Mouse (Mus musculus) stomach, postnatal 0 days (tissue): Measurements from ENCODE around the gene Dusp10. TPM values are rescaled to one million over a fixed set of nuclear protein-coding genes. Genes with fewer than 3 reads are reported as not detected.

Experiments
- ATAC-seq: fragments of 200-750 bp; cut with Nextera tagmentation; 2 replicates; pipeline ENCODE4 v1.8.0; 2017; ENCODE audit not compliant: low FRiP score, low TSS enrichment
- DNase-seq: peaks from one replicate; pipeline ENCODE4 v3.0.0-alpha.2; 2016; ENCODE audit warnings: low spot score
- H3K27ac ChIP-seq: fragments of 300-500 bp; sonication (generic); replicated peaks from 2 replicates; pipeline ENCODE4 v1.5.1; 2014; ENCODE audit warnings: mild to moderate bottlenecking, control low read depth
- H3K27me3 ChIP-seq: fragments of 300-500 bp; sonication (generic); 2 replicates; pipeline ENCODE4 v1.6.1; 2014; ENCODE audit warnings: low read length; ENCODE audit not compliant: control insufficient read depth, insufficient read depth
- H3K36me3 ChIP-seq: fragments of 300-500 bp; sonication (generic); 2 replicates; pipeline ENCODE4 v1.6.1; 2014; ENCODE audit warnings: low read length, mixed read lengths; ENCODE audit not compliant: control insufficient read depth, insufficient read depth
- H3K4me1 ChIP-seq: fragments of 300-500 bp; sonication (generic); replicated peaks from 2 replicates; pipeline ENCODE4 v1.6.1; 2014; ENCODE audit warnings: antibody characterized with exemption; ENCODE audit not compliant: control insufficient read depth, insufficient read depth
- H3K4me2 ChIP-seq: fragments of 300-500 bp; sonication (generic); replicated peaks from 2 replicates; pipeline ENCODE4 v1.6.1; 2014; ENCODE audit warnings: low read depth, mild to moderate bottlenecking, control low read depth, moderate library complexity
- H3K4me3 ChIP-seq: fragments of 300-500 bp; sonication (generic); 2 replicates; pipeline ENCODE4 v1.5.1; 2014; ENCODE audit warnings: low read depth, low read length, control low read depth
- H3K9ac ChIP-seq: fragments of 300-500 bp; sonication (generic); 2 replicates; pipeline ENCODE4 v1.6.1; 2014; ENCODE audit warnings: mild to moderate bottlenecking, low read length, control low read depth, mixed read lengths
- H3K9me3 ChIP-seq: fragments of 300-500 bp; sonication (generic); 2 replicates; pipeline ENCODE4 v1.6.1; 2016; ENCODE audit warnings: low read length; ENCODE audit not compliant: control insufficient read depth
- CTCF ChIP-seq: IDR thresholded peaks from 2 replicates; pipeline ENCODE4 v1.5.1; 2016; ENCODE audit warnings: antibody characterized with exemption, low read depth, mild to moderate bottlenecking, moderate library complexity
- EP300 ChIP-seq: optimal IDR thresholded peaks from 2 replicates; pipeline ENCODE3; 2016; ENCODE audit warnings: antibody characterized with exemption
- WGBS: fragments of 180-500 bp; shearing (Covaris S2); extraction: QIAGEN DNeasy Blood & Tissue Kit; methylation state at CpG from one replicate; pipeline ENCODE4 v1.1.7; 2014; 5-methylcytosine and 5-hydroxymethylcytosine counted together
- polyA plus RNA-seq: library from polyadenylated mRNA; unstranded; fragments of >200 nt; fragmentation: Nextera tagmentation; extraction: Ambion mirVana; gene quantifications from 2 replicates; pipeline ENCODE4 v1.2.1, GENCODE M21; 2015

The Dusp10 gene
- polyA plus RNA-seq, 1 experiment from 2014 or later, result 4.2 TPM

GRCm38 (mm10) chr1:184053711-184054110, 40.6 kb downstream of the Dusp10 start:
- no peaks in the 10 kb centered on the region for H3K27me3 ChIP-seq
- H3K4me3 ChIP-seq, result no peak overlapping the region
- TF ChIP-seq EP300 (no peak), CTCF (no peak)
- no peak for ATAC-seq
- no peaks in the 10 kb centered on the region; the same call in 1 of the 2 replicates for H3K4me1 ChIP-seq
- H3K9me3 ChIP-seq, result no peaks in the 10 kb centered on the region
- H3K4me2 ChIP-seq, result no peak overlapping the region
- no peak for DNase-seq
- H3K27ac ChIP-seq, result no peak overlapping the region
- H3K36me3 ChIP-seq, result no peaks in the 10 kb centered on the region
- H3K9ac ChIP-seq, result no peak overlapping the region
- 78% methylated on average over 4 of the region's 4 CpGs for WGBS

- Histone ChIP-seq H3K27me3 (no peaks in the 10 kb centered on the region), H3K9me3 (no peaks in the 10 kb centered on the region), H3K4me2 (no peak overlapping the region), H3K4me3 (no peak overlapping the region), H3K4me1 (no peaks in the 10 kb centered on the region; the same call in 1 of the 2 replicates), H3K27ac (no peak overlapping the region), H3K36me3 (no peaks in the 10 kb centered on the region), H3K9ac (no peak overlapping the region)
- DNase-seq (no peak), ATAC-seq (no peak)
- 78% methylated on average over 2 of the region's 2 CpGs for WGBS
- TF ChIP-seq EP300 (no peak), CTCF (no peak)
These were observed 41.1 kb downstream of the Dusp10 start for GRCm38 (mm10) chr1:184054176-184054575.

GRCm38 (mm10) chr1:184058206-184058605, 45.1 kb downstream of the Dusp10 start:
- WGBS, result 56% methylated on average over 8 of the region's 8 CpGs
- no peak for ATAC-seq

GRCm38 (mm10) chr1:184059814-184060213, 46.7 kb downstream of the Dusp10 start:
- no peaks in the 10 kb centered on the region for H3K9me3 ChIP-seq
- DNase-seq (no peak), ATAC-seq (no peak)
- H3K4me1 ChIP-seq, result peaks cover 6% of the 10 kb centered on the region; the same call in 1 of the 2 replicates
- peak overlapping the region; percentile 78 for H3K27ac ChIP-seq
- no peak overlapping the region for H3K9ac ChIP-seq
- TF ChIP-seq EP300, result no peak
- no peak for TF ChIP-seq CTCF
- no peak overlapping the region for H3K4me3 ChIP-seq
- H3K36me3 ChIP-seq, result no peaks in the 10 kb centered on the region
- no peak overlapping the region for H3K4me2 ChIP-seq
- 62% methylated on average over 3 of the region's 3 CpGs for WGBS
- no peaks in the 10 kb centered on the region for H3K27me3 ChIP-seq

More at GRCm38 (mm10) chr1:184058206-184058605, 45.1 kb downstream of the Dusp10 start:
- TF ChIP-seq CTCF (no peak), EP300 (no peak)
- Histone ChIP-seq H3K4me1 (peaks cover 6% of the 10 kb centered on the region), H3K36me3 (no peaks in the 10 kb centered on the region), H3K27me3 (no peaks in the 10 kb centered on the region), H3K4me3 (no peak overlapping the region), H3K9me3 (no peaks in the 10 kb centered on the region), H3K4me2 (no peak overlapping the region), H3K27ac (peak overlapping the region; percentile 13; the same call in 1 of the 2 replicates), H3K9ac (no peak overlapping the region)
- DNase-seq, result no peak

GRCm38 (mm10) chr1:184060381-184060780, 47.3 kb downstream of the Dusp10 start:
- DNase-seq (peak; percentile 53), ATAC-seq (peak; percentile 87)
- H3K9me3 ChIP-seq, result no peaks in the 10 kb centered on the region
- H3K36me3 ChIP-seq, result no peaks in the 10 kb centered on the region
- no peaks in the 10 kb centered on the region for H3K27me3 ChIP-seq
- H3K27ac ChIP-seq, result peak overlapping the region; percentile 78
- H3K4me2 ChIP-seq, result no peak overlapping the region
- no peak overlapping the region for H3K4me3 ChIP-seq
- WGBS, result 18% methylated on average over 9 of the region's 9 CpGs
- TF ChIP-seq EP300 (peak; percentile 40), CTCF (no peak)
- H3K9ac ChIP-seq, result no peak overlapping the region
- H3K4me1 ChIP-seq, result peaks cover 6% of the 10 kb centered on the region; the same call in 1 of the 2 replicates

GRCm38 (mm10) chr1:184060828-184061734, 48.0 kb downstream of the Dusp10 start:
- Histone ChIP-seq H3K36me3 (no peaks in the 10 kb centered on the region), H3K9me3 (no peaks in the 10 kb centered on the region), H3K4me1 (peaks cover 6% of the 10 kb centered on the region; the same call in 1 of the 2 replicates), H3K4me2 (no peak overlapping the region), H3K9ac (no peak overlapping the region), H3K27ac (peak overlapping the region; percentile 73), H3K27me3 (no peaks in the 10 kb centered on the region), H3K4me3 (no peak overlapping the region)
- TF ChIP-seq EP300, result no peak
- no peak for TF ChIP-seq CTCF
- DNase-seq (no peak), ATAC-seq (peak; percentile 38)
- WGBS, result 35% methylated on average over 4 of the region's 4 CpGs
